Mouse (Mus musculus): ENCODE data around the gene Gm20431.

DNA sequence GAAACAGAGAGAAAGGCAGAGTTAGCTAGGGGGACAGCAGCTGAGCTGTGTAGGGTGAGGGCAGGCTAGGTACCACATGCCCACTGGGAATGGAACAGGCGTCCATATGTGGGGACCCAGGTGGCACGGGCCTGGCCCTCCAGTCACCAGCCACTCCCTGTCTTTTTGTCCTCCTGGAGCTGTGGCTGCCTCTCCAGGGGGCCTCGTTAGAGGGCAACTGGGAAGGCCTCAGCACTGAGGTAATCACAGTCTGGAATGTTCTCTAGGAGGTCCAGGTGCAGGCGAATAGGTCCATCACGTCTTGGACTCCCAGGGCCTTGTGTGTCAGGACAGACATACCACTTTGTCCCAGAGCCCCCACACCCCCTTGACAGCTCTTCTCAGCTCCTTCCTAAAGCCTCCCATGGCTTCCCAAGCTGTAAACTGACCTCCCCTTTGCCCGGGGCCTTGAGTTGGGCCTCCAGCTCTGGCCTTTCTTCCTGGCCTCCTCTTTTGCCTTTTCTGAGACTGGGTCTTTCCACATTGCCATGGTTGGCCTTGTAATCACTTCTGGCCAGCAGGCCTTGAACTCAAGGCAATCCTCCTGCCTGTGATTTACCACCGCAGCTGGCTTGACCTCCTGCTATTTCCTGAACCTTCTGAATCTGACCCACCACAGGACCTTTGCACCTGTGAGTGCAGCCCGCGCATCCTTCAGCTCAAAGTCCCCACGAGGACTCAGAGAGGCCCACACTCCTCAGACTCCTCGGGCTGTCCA, 45.1 kb upstream of the Gm20431 start:
- TF ChIP-seq CTCF (IDR thresholded peaks at IDR 0.05; ENCODE audit: control insufficient read depth, insufficient read depth, insufficient read length) = no peak
- TF ChIP-seq USF1 (IDR thresholded peaks at IDR 0.05; ENCODE audit: low read depth) = no peak
- TF ChIP-seq MAX (IDR thresholded peaks at IDR 0.05) = no peak
- no peak for TF ChIP-seq CEBPB (IDR thresholded peaks at IDR 0.05; ENCODE audit: low read depth)
- no peak for TF ChIP-seq MYOD1 (IDR thresholded peaks at IDR 0.05; ENCODE audit: control insufficient read depth, insufficient read length, low read depth)
- TF ChIP-seq FOSL1 (IDR thresholded peaks at IDR 0.05; ENCODE audit: insufficient read depth, low read length, poor library complexity, severe bottlenecking) = no peak

All from C2C12 (cell line).